13 mouse cellular contexts compared by ENCODE assay signal in genomic region chr13:46987941-46988340, GRCm38 (mm10). TPM values are rescaled to one million over a fixed set of nuclear protein-coding genes. Genes with fewer than 3 reads are reported as not detected.
"Had no signal": no experiment of that assay in that cellular context is flagged by ENCODE, and none has a peak within 500 bp of the region (broad histone marks: within the 10 kb centered on the region; RNA-seq: fewer than 3 reads in every experiment).

No protein-coding gene starts in this region.

- H3K4me1 ChIP-seq: limb, embryonic 12.5 days; liver, embryonic 15.5 days; midbrain, embryonic 15.5 days; neural tube, embryonic 12.5 days had no signal

- H3K27ac ChIP-seq: layer of hippocampus, adult 2 months; limb, embryonic 12.5 days; liver, embryonic 15.5 days; midbrain, embryonic 15.5 days; neural tube, embryonic 12.5 days; stomach, postnatal 0 days had no signal

- ATAC-seq: lung, postnatal 0 days; midbrain, embryonic 15.5 days had no signal

- H3K9ac ChIP-seq: limb, embryonic 12.5 days; liver, embryonic 15.5 days; midbrain, embryonic 15.5 days; neural tube, embryonic 12.5 days had no signal

- H3K36me3 ChIP-seq: limb, embryonic 12.5 days; liver, embryonic 15.5 days; midbrain, embryonic 15.5 days; neural tube, embryonic 12.5 days had no signal

- H3K27me3 ChIP-seq: limb, embryonic 12.5 days; liver, embryonic 15.5 days; midbrain, embryonic 15.5 days; neural tube, embryonic 12.5 days had no signal

- H3K4me2 ChIP-seq: limb, embryonic 12.5 days; liver, embryonic 15.5 days; midbrain, embryonic 11.5 days; midbrain, embryonic 15.5 days; neural tube, embryonic 12.5 days had no signal

- DNase-seq: liver; lung, adult 2 months; lung, postnatal 36 days; thymus, postnatal 4 days had no signal

- H3K4me3 ChIP-seq: layer of hippocampus, adult 2 months; limb, embryonic 12.5 days; liver, embryonic 15.5 days; midbrain, embryonic 15.5 days; neural tube, embryonic 12.5 days had no signal

- H3K9me3 ChIP-seq: limb, embryonic 12.5 days; liver, embryonic 15.5 days; midbrain, embryonic 15.5 days; neural tube, embryonic 12.5 days had no signal

RNA-seq across cellular contexts. Expression of gene Nhlrc1, which starts 26.7 kb away (rescaled TPM):
- total RNA-seq: neutrophil, adult 5-6 weeks had no signal
